Mouse (Mus musculus) olfactory bulb, adult 2 months (tissue): ENCODE data around the gene Gtpbp10. TPM values are rescaled to one million over a fixed set of nuclear protein-coding genes. Genes with fewer than 3 reads are reported as not detected.

Experiments
- H3K27ac ChIP-seq: fragments of 200-500 bp; 2 replicates; pipeline ENCODE4 v1.5.1; 2012; ENCODE audit warnings: low read depth, low read length; ENCODE audit not compliant: insufficient read depth
- H3K4me1 ChIP-seq: fragments of 200-500 bp; 2 replicates; pipeline ENCODE4 v1.6.1; 2012; ENCODE audit warnings: low read length; ENCODE audit not compliant: control insufficient read depth, insufficient read depth
- H3K4me3 ChIP-seq: fragments of 200-500 bp; 2 replicates; pipeline ENCODE4 v1.5.1; 2012; ENCODE audit warnings: mild to moderate bottlenecking, low read depth, low read length, moderate library complexity; ENCODE audit not compliant: insufficient read depth
- CTCF ChIP-seq: fragments of 200-500 bp; IDR thresholded peaks from 2 replicates; pipeline ENCODE4 v1.5.1; 2012; ENCODE audit warnings: low read depth, mild to moderate bottlenecking, low read length, moderate library complexity; ENCODE audit not compliant: insufficient read depth
- POLR2A ChIP-seq: fragments of 200-500 bp; IDR thresholded peaks from 2 replicates; pipeline ENCODE4 v1.6.1; 2012; ENCODE audit warnings: mild to moderate bottlenecking, low read depth, low read length, moderate library complexity; ENCODE audit not compliant: insufficient read depth
- WGBS: fragments of 180-500 bp; shearing (Covaris S2); methylation state at CpG from one replicate; pipeline ENCODE4 v1.1.7; 2018; 5-methylcytosine and 5-hydroxymethylcytosine counted together
- polyA plus RNA-seq: library from polyadenylated mRNA; stranded (reverse); fragments of >200 nt; gene quantifications from 2 replicates; pipeline ENCODE4 v1.2.4, GENCODE M21; 2012; ENCODE audit warnings: low replicate concordance; ENCODE audit not compliant: missing spikeins, insufficient read depth, insufficient read length

Gtpbp10 gene
- polyA plus RNA-seq, 1 experiment, result not detected

DNA sequence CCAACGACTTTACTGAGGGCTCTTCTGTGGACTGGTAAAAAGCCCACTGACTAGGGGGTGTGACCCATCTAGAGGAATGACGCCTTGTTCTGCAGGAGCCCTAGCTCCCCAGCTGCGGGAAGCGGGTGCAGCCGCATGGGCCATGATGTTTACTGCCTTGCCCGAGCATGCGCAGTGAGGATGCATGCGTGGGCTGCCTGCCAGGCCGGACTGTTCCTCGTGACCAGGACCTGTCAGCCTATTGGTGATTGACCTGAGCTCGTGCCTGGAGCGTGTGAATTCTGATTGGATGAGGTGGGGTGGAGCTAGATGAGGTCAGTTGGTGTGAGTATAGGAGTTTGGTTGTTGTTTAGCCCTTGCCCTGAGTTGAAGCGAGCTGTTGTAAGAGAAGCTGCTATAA is 54.9 kb downstream of the Gtpbp10 start:
- TF ChIP-seq POLR2A (no peak), CTCF (no peak)
- Histone ChIP-seq H3K4me3 (no peak overlapping the region), H3K4me1 (peaks cover 12% of the 10 kb centered on the region), H3K27ac (no peak overlapping the region)
- WGBS, result 74% methylated on average over 13 of the region's 13 CpGs

DNA sequence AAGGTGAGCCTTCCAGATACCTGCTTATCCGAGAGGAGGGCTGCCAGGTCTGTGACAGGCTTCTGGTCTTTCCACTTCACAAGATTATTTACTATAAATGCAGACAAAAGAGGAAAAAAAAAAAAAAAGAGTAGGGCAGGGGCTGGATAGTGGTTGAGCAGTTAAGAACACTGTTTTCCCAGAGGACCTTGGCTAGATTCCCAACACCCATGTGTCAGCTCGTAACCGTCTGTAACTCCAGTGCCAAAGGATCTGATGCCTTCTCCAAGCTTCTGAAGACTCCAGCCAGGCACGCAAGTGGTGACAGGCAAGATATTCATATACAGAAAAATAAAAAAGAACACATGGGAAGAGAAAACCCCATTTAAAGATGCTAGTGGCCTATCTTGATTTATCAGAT is 56.0 kb downstream of the Gtpbp10 start:
- TF ChIP-seq CTCF, result no peak
- TF ChIP-seq POLR2A, result no peak
- 73% methylated on average over 4 of the region's 4 CpGs for WGBS

DNA sequence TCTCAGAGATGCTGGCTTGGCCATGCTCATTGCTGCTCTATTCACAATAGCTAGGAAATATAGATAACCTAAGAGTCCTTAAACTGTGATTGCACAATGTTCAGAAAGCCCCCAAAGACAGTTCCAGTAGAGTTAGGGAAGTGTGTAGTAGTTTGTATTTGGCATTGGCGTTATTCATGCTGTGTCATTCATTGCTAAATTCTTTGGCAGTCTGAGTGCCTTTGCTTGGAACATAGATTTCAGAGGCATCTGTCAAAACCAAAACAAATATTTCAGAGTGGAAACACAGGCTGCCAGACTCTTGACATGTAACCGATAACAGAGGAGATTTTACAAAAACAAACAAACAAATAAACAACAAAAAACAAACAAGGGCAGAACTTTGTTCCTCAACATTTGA is 57.8 kb downstream of the Gtpbp10 start:
- 58% methylated on average over 2 of the region's 2 CpGs for whole genome bisulfite sequencing
- H3K4me1 ChIP-seq, result no peaks in the 10 kb centered on the region; the same call in 1 of the 2 replicates
- no peak for TF ChIP-seq POLR2A
- TF ChIP-seq CTCF, result no peak

More for the DNA sequence above, 56.0 kb downstream of the Gtpbp10 start:
- Histone ChIP-seq H3K4me3 (no peak overlapping the region), H3K4me1 (peaks cover 8% of the 10 kb centered on the region), H3K27ac (no peak overlapping the region)

DNA sequence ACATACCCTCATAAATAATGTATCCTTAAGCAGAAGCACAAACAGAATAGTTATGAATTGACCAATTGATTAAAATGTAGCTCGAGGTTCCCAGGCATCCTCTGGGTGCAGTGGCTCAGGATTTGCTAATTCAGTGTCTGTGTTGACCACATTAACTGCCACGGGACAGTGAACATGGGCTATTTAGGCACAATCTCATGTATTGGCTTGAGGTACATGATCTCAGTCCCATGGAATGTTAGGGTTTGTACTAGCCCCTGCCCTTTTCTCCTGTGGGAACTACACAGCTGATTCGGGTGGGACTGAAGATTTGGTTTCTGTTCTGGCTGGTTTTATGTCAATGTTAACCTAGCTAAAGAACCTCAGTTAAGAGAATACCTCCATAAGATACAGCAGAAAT is 62.9 kb downstream of the Gtpbp10 start:
- Histone ChIP-seq H3K4me3 (no peak overlapping the region), H3K4me1 (no peaks in the 10 kb centered on the region), H3K27ac (no peak overlapping the region)
- TF ChIP-seq POLR2A (no peak), CTCF (no peak)
- WGBS, result 54% methylated on average over 3 of the region's 3 CpGs

More for the DNA sequence above, 57.8 kb downstream of the Gtpbp10 start:
- no peak overlapping the region for H3K4me3 ChIP-seq
- H3K27ac ChIP-seq, result no peak overlapping the region

DNA sequence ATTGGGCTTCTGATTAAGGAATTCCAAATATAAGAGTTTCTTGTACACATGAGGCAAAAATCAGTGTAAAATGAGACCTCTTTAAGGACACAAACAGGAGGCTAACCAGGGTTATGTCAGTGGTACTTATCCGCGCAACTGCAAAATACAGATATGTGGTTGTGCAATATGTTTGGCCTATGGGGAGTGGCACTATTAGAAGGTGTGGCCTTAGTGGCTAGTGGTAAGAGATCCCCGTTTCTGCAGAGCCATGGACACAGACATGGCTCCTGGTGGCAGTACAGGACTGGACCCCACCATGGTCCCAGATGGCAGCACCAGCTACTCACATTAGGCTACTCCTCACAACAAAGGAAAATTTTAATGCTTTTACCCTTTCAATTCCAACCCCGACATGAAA is 64.3 kb downstream of the Gtpbp10 start:
- Histone ChIP-seq H3K27ac (no peak overlapping the region), H3K4me3 (no peak overlapping the region), H3K4me1 (no peaks in the 10 kb centered on the region)
- TF ChIP-seq CTCF, result no peak
- TF ChIP-seq POLR2A, result no peak
- WGBS, result 88% methylated on average over 4 of the region's 4 CpGs

DNA sequence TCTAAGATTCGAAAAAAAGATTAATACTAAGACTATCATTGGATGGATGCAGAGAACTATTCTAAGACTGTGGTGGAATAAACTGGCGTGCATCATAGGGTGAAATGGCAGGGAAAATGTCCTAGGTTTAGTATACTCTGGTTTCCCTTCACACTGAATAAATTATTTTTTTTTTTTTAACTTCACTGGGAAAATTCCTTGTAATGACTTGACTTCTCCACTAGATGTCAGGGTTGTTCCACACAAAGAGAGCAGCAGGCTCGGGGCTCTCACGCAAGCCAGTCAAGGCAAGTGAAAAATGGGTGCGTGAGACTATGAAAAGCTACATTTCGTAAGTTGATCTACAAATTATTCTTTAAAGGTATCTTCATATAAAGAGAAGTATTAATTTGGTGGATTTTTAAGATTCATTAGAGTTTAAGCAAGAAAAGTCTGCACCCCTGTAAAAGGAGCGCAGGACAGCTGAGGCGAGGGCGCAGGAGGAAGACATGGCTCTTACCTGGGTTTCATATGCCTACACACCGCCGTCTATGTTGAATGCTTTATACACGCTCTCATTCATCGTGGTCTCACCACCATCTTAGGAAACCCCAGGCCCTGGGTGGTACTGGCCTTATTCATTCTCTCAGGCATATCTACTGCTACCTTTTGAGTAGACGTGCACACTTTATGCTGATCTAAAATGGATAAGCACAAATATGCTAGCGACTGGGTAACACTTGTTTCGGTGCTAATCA is 64.9 kb downstream of the Gtpbp10 start:
- no peak overlapping the region for H3K27ac ChIP-seq
- no peak overlapping the region for H3K4me3 ChIP-seq
- 44% methylated on average over 16 of the region's 16 CpGs for WGBS
- H3K4me1 ChIP-seq, result no peaks in the 10 kb centered on the region
- TF ChIP-seq CTCF, result no peak
- no peak for TF ChIP-seq POLR2A

DNA sequence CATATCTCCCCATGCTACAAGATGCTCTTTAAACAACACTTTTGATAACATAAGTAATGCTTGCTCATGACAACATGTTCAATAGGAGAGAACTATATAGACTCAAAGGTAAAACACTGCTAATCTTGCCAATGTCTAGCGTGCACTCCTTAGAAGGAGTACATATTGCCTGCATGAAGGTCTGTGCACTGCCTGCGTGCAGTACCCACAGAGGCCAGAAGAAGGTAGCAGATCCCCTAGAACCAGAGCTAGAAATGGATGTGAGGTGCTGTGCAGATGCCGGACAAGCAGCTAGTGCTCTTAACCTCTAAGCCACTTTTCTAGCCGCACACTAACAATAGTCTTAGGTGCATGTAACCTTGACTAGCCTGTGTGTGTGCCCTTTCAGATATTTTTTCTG is 67.2 kb downstream of the Gtpbp10 start:
- TF ChIP-seq POLR2A (no peak), CTCF (no peak)
- WGBS, result 97% methylated on average over 4 of the region's 4 CpGs
- H3K4me3 ChIP-seq, result no peak overlapping the region
- no peaks in the 10 kb centered on the region for H3K4me1 ChIP-seq
- H3K27ac ChIP-seq, result no peak overlapping the region

Other genes starting within 250 kb of the Gtpbp10 start
- 83.4 TPM in 1 of 2 replicates, not detected in the other for gene Cdk14, start 139.2 kb downstream of the Gtpbp10 start, polyA plus RNA-seq
- not detected in 2 replicates for gene 1700015F17Rik, start 80.4 kb downstream of the Gtpbp10 start, polyA plus RNA-seq
- not detected in 2 replicates for gene Cldn12, start 44.6 kb downstream of the Gtpbp10 start, polyA plus RNA-seq
- gene Gm8773, start 14.3 kb upstream of the Gtpbp10 start, polyA plus RNA-seq, result not detected in 2 replicates
- not detected in 2 replicates for gene Cfap69, start 104.7 kb upstream of the Gtpbp10 start, polyA plus RNA-seq
- gene Steap2, start 135.0 kb upstream of the Gtpbp10 start, polyA plus RNA-seq, result not detected in 2 replicates
- not detected in 2 replicates for gene Steap1, start 189.8 kb upstream of the Gtpbp10 start, polyA plus RNA-seq